Mouse (Mus musculus) forelimb bud, embryonic 11.5 days (tissue): Measurements from ENCODE around the gene Hmgn2.
"Not testable (repeated sequence)": the region's sequence is repeated elsewhere in the genome, so short reads cannot be mapped to it uniquely, and the experiment has no call there.

ENCODE experiments used
- DNase-seq: peaks from one replicate; pipeline ENCODE4 v3.0.0-alpha.2; 2012; ENCODE audit warnings: low read depth, low spot score

Hmgn2 gene

GRCm38 (mm10) chr4:133968150-133968921 lies at the start of gene Hmgn2:
Gene Hmgn2 (minus strand): TSS chr4:133968650.
- DNase-seq: peak; percentile 68

- no peak for DNase-seq
Observed at GRCm38 (mm10) chr4:134017201-134017865, 48.9 kb upstream of the Hmgn2 start.

- DNase-seq: peak; percentile 61
Observed at GRCm38 (mm10) chr4:134016767-134017166, 48.3 kb upstream of the Hmgn2 start.

- DNase-seq: no peak
Observed at GRCm38 (mm10) chr4:134016208-134016607, 47.8 kb upstream of the Hmgn2 start.

DNA sequence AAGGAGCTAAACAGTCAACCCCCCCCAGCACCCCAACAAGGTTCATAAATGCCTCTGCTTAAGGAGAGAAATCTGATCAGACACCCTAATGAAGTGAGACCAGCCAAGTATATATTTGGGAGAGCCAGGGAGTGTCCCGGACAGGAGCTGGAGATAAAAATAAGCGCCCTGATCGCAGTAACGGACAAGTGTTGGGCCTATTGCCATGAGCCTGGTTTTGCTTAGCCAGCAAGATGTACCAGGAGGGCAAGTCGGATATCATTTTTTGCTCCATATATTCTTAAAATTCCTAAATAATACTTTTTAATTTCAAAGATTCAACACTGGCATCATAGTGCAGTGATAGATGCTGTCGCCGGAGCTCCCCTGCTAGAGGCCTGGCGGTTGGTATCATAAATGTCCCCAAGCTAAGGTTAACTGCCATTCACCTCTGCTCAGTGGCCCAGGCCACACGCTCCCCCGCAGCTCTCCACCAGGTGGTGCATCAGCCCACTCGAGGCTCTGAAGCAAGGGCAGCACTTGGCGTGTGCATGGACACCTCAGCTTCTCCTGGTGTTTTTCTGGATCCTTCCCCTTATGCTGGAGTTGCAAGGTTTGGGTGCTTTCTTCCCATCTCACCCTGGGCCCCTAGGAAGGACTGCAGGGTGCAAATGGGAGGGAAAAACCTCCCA lies 44.5 kb upstream of the Hmgn2 start:
- no peak for DNase-seq

DNA sequence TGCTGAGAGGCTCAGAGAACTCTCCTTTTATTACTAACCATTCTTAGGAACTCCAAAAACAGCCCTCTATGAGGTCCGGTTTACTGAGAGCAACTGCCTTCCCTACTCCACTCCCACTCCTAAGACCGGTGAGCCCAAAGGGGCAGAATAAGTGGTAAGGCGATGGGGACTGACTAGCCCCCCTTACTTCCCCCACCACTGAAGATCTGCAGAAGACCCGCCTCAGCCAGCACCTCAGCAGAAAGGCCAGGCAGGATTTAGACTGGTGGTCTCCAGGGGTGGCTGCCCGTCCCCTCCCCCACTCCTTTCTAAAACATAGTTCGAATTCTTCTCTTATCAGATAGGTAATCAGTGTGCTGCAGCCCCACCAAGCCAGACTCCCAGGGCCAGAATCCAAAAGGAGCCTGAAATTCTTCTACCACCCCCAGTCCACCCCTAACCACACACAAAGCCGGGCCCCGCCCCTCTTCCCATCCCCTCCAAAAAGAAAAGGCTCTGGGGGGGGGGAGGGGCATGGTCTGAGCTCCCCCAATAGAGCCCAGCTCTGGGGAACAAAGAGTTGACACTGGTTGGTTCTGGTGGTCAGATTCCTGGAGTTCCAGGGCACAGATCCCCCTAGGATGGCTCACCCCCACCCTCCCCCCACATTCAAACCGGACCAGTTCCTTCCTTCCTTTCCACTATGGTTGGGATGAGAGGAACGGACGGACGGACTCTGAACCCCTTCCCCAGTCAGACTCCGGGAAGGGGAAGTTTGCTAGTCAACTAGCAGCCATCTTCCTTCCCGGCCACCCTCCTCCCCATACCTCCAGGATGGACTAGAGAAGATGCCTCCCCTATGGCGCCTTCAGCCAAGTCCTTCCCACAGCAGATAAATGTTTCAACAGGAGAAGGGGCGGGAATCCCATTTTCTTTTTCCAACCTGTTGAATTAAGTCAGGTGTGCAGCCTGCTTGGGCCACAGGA lies 43.3 kb upstream of the Hmgn2 start:
- no peak for DNase-seq

- DNase-seq: no peak
Observed at GRCm38 (mm10) chr4:134009709-134010108, 41.3 kb upstream of the Hmgn2 start.

DNA sequence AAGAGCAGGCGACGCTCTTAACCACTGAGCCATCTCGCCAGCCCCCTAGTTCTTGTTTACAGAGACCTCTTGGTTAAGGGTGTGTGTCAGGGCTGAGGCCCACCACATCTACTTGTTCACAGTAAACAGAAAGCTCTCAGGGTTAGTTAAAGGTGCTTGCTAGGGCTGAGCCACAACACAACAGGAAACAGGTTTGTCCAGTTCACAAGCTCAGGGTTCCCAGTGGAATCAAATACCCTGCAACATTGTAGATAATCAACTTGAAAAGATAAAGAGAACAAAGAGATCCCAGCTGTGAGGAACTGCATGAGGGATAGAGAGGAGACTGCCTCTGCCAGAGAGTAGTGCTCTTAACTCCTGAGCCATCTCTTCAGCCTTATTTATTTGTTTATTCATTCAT lies 38.4 kb upstream of the Hmgn2 start:
- no peak for DNase-seq

GRCm38 (mm10) chr4:134005581-134006358 lies 37.3 kb upstream of the Hmgn2 start:
- no peak for DNase-seq

DNA sequence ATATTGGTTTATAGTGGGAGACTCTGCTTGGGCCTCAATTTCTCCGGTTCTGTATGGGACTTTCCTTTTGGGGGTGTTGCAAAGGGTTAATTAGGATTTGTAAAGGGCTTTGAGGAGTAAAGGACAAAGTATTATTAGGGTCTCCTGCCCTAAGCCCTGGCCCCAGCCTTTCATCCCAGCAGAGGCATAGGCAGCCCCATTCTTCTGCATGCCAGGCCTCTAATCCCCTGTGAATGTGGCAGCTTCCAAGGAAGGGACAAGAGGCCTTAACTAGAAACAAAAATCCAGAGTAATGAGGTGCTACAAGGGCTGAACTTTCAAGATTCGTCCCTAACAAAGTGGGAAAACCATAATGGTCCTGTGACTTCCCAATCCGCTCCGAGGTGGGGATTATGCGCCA lies 34.5 kb upstream of the Hmgn2 start:
- DNase-seq: no peak

- DNase-seq: no peak
Observed at GRCm38 (mm10) chr4:134002246-134002645, 33.8 kb upstream of the Hmgn2 start.

DNA sequence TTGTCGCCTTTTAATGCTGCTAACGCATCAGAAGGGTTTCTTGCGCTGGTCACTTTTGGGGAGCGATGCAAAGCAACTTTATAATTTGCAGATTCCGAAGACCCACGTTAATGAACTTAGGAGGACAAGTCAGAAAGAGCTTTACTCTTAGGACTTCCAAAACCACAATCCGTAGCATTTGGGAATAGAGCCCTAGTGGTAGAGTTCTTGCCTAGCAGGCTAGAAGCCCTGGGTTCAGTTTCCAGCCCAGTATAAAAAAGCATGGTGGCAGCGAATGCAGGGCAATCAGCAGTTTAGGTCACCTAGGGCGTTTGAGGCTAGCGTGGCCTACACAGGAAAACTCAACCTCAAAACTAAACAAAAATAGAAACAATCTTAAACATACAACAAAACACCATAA lies 33.3 kb upstream of the Hmgn2 start:
- DNase-seq: no peak

GRCm38 (mm10) chr4:134000466-134001438 lies 32.3 kb upstream of the Hmgn2 start, which contains the start of gene Dhdds:
Gene Dhdds (minus strand): TSS chr4:134000918.
- peak; percentile 99 for DNase-seq

- DNase-seq: no peak
Observed at GRCm38 (mm10) chr4:133994697-133995096, 26.2 kb upstream of the Hmgn2 start.

DNA sequence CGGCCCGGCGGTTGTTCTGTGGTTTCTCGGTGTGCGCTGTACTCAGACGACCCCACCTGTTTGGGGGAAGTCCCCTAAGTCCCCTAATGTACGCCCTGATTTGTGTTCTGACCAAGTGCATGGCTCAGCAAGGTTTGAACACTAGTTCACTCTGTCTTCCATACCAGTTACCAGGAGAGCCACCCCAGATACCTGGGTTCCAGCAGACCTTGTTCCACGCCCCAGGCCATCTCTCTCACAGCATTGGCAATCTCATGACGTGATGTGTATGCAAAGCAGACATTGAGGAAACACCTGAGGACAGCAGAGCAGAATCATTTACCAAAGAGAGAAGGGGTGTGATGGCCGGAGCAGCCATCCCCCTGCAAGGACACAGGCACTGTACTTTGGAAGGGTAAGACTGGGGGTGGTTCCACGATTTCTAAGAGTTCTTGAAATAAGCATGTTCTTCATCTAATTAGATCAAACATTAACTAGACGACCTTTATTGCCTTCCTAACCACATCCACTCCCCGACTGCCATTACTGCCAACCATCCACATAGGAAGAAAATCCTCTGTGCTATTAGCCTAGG lies 22.7 kb upstream of the Hmgn2 start:
- no peak for DNase-seq

GRCm38 (mm10) chr4:133990035-133990434 lies 21.6 kb upstream of the Hmgn2 start:
- DNase-seq: no peak

DNA sequence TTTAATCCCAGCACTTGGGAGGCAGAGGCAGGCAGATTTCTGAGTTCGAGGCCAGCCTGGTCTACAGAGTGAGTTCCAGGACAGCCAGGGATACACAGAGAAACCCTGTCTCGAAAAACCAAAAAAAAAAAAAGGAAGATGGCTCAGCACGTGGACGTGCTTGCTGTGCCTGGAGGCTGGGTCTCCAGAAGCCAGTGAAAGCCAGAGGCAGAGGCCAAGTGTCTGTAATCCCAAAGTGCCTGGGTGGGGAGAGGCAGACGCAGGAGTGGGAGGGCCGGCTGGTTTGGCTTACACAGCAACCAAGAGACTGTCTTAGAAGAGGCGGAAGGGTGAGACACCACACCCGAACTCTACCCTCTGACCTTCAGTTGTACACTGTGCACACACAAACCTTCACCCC lies 19.8 kb upstream of the Hmgn2 start:
- not testable (repeated sequence) for DNase-seq

GRCm38 (mm10) chr4:133982936-133983335 lies 14.5 kb upstream of the Hmgn2 start:
- DNase-seq: no peak

DNA sequence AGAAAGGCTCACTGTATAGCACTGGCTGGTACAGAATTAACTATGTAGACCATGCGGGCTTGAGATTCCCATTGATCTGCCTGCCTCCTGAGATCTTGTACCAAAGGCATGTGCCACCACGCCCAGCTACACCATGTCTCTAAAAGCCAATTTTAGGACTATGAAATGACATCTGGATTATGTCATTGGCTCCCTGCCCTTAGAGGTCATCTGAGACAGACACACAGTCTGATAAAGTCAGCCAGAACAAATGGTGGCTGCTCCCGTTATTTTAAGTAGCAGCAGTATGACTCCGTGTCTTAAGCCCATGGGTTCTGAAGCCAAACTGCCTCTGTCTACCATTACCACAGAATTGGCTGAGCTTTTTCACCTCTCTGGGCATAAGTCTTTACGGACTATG lies 12.0 kb upstream of the Hmgn2 start:
- no peak for DNase-seq
